Mouse (Mus musculus) testis, adult 2 months (tissue): ENCODE measurements around the gene Hnrnpa3. TPM values are rescaled to one million over a fixed set of nuclear protein-coding genes. Genes with fewer than 3 reads are reported as not detected.

ENCODE experiments used
- H3K27ac ChIP-seq: fragments of 200-500 bp; 2 replicates; pipeline ENCODE4 v1.5.1; 2012; ENCODE audit warnings: low read depth, low read length; ENCODE audit not compliant: control insufficient read depth, insufficient read depth
- H3K27me3 ChIP-seq: fragments of 200-500 bp; 2 replicates; pipeline ENCODE4 v1.6.1; 2012; ENCODE audit warnings: mild to moderate bottlenecking, low read length, moderate library complexity; ENCODE audit not compliant: control insufficient read depth, insufficient read depth
- H3K36me3 ChIP-seq: fragments of 200-500 bp; 2 replicates; pipeline ENCODE4 v1.6.1; 2012; ENCODE audit warnings: mild to moderate bottlenecking, low read length; ENCODE audit not compliant: control insufficient read depth, insufficient read depth
- H3K4me1 ChIP-seq: fragments of 200-500 bp; 2 replicates; pipeline ENCODE4 v1.6.1; 2012; ENCODE audit warnings: low read length; ENCODE audit not compliant: control insufficient read depth, insufficient read depth
- H3K4me3 ChIP-seq: fragments of 200-500 bp; 2 replicates; pipeline ENCODE4 v1.5.1; 2012; ENCODE audit warnings: low read depth, mild to moderate bottlenecking, low read length, moderate library complexity, mixed read lengths; ENCODE audit not compliant: control insufficient read depth
- CTCF ChIP-seq: fragments of 200-500 bp; IDR thresholded peaks from 2 replicates; pipeline ENCODE4 v1.5.1; 2012; ENCODE audit warnings: low read depth, mild to moderate bottlenecking, inconsistent platforms, low read length, moderate library complexity; ENCODE audit not compliant: control insufficient read depth, insufficient read depth, insufficient replicate concordance
- POLR2A ChIP-seq: fragments of 200-500 bp; IDR thresholded peaks from 2 replicates; pipeline ENCODE4 v1.6.1; 2012; ENCODE audit warnings: low read depth, mild to moderate bottlenecking, inconsistent platforms, low read length, moderate library complexity; ENCODE audit not compliant: control insufficient read depth
- polyA plus RNA-seq: library from polyadenylated mRNA; depleted of rRNA; stranded (reverse); fragments of >200 nt; gene quantifications from 2 replicates; pipeline ENCODE4 v1.2.3, GENCODE M21; 2012

The Hnrnpa3 gene
- polyA plus RNA-seq, 1 experiment = 60.0 TPM

DNA sequence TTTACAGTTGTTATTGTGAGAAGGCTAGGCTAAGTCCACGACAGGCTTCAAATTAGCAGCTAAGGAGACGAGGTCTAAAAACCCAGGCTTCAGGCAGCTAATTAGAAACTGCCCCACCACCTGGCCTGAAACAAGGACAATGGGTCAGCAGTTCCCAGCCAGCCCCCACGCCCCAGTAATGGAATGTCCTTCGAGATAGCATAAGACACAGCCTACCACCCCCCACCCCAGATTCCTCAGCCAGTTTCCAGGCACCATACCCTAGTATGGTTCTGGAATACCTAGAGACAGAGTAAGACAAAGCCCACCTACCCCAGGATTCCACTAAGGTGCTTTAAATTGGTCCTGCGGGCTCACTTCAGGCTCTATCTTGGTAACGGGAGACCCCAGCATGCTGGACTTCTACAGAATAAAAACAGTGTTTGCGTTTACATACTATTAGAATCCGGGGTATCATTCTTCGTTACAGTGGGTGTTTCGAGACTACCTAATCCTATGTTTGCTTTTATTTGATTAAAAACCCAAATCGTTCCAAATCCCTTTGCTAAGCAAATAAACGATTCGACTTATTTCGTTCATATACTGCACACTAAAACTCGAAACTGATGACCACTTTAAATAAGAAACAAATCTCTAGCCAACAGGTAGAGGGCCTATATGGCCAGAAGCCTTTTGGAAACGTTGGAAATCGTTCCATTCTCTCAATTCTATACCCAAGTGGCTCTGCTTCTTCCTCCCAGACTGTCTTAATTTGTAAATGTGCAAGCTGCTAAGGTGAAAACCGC, 962 bp upstream of the Hnrnpa3 start:
- Histone ChIP-seq H3K4me1 (peaks cover 6% of the 10 kb centered on the region), H3K4me3 (peak overlapping the region; percentile 99), H3K36me3 (peaks cover 3% of the 10 kb centered on the region; the same call in 1 of the 2 replicates), H3K27me3 (no peaks in the 10 kb centered on the region), H3K27ac (peak overlapping the region; percentile 98)
- no peak for TF ChIP-seq CTCF
- no peak for TF ChIP-seq POLR2A

DNA sequence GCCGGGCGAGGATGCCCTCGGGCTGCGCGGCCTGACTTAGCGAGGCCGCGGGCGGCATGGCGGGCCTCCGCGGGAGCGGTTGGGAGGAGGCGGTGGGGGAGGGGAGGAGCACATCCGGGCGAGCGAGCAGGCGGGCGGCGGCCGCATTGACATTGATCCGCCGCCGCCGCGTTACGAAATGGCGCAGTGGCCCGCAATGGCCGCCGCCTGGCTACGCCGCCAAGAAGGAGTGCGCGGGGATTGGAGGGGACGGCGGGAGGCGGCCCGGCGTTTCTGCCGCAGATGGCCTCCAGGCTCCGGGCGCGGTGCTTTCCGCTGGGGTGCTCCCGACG, 534 bp downstream of the Hnrnpa3 start:
- peaks cover 6% of the 10 kb centered on the region for H3K4me1 ChIP-seq
- peak overlapping the region; percentile 99 for H3K4me3 ChIP-seq
- peaks cover 3% of the 10 kb centered on the region; the same call in 1 of the 2 replicates for H3K36me3 ChIP-seq
- peak overlapping the region; percentile 97 for H3K27ac ChIP-seq
- no peaks in the 10 kb centered on the region for H3K27me3 ChIP-seq
- no peak for TF ChIP-seq CTCF
- peak; percentile 66 for TF ChIP-seq POLR2A

DNA sequence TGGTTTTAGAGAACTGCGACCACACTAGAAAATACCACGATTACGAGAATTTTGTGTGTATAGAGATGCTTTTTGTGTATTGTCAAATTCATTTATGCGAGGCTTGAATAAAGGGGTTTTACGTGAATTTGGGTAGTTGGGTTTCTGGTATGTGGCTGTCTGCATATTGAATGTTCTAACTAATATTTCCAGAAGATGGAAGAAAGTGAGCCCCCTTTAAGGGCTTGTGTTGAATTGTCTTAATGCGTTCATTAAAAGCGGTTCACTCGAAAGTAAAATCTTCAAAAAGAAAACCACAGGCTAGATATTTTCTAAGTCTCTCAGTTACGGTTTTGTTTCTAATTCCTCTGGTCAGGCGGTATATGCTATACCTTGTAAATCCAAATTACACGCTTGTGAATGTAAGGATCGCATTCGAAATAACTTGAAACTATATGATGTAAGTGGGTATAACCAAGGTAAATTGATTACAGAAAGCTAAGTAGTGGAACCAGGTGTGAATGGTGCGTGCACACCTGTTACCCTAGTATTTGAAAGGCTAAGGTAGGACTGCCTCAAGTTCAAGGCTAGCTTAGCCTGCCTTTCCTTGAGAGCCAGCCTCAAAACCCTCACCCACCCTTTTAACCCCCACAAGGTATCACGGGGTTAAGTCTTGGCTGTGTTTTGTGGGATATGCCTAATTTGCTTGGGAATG, 1.3 kb downstream of the Hnrnpa3 start:
- Histone ChIP-seq H3K27me3 (no peaks in the 10 kb centered on the region), H3K4me1 (peaks cover 6% of the 10 kb centered on the region), H3K36me3 (peaks cover 3% of the 10 kb centered on the region; the same call in 1 of the 2 replicates), H3K27ac (peak overlapping the region; percentile 97), H3K4me3 (peak overlapping the region; percentile 99)
- no peak for TF ChIP-seq CTCF

DNA sequence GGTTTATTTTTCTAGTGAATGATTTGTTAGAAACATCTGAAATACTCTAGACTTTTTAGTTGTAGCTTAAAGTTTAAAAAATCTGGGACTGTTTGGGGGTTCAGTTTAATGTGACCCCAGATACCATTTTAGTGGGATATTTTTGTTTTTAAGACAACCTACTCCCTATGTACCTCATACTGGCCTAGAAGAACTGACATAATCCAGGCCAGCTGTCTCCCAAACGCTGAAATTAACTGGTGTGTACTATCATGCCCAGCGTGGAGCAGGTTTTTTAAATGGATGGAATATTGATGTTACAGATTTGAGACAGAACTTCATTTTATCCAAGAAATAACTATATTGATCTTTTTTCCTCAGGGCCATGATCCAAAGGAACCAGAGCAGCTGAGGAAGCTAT, 2.0 kb downstream of the Hnrnpa3 start:
- Histone ChIP-seq H3K4me1 (peaks cover 4% of the 10 kb centered on the region), H3K27ac (no peak overlapping the region), H3K4me3 (no peak overlapping the region; the same call in 1 of the 2 replicates), H3K36me3 (peaks cover 3% of the 10 kb centered on the region; the same call in 1 of the 2 replicates), H3K27me3 (no peaks in the 10 kb centered on the region)
- no peak for TF ChIP-seq POLR2A
- TF ChIP-seq CTCF = no peak

DNA sequence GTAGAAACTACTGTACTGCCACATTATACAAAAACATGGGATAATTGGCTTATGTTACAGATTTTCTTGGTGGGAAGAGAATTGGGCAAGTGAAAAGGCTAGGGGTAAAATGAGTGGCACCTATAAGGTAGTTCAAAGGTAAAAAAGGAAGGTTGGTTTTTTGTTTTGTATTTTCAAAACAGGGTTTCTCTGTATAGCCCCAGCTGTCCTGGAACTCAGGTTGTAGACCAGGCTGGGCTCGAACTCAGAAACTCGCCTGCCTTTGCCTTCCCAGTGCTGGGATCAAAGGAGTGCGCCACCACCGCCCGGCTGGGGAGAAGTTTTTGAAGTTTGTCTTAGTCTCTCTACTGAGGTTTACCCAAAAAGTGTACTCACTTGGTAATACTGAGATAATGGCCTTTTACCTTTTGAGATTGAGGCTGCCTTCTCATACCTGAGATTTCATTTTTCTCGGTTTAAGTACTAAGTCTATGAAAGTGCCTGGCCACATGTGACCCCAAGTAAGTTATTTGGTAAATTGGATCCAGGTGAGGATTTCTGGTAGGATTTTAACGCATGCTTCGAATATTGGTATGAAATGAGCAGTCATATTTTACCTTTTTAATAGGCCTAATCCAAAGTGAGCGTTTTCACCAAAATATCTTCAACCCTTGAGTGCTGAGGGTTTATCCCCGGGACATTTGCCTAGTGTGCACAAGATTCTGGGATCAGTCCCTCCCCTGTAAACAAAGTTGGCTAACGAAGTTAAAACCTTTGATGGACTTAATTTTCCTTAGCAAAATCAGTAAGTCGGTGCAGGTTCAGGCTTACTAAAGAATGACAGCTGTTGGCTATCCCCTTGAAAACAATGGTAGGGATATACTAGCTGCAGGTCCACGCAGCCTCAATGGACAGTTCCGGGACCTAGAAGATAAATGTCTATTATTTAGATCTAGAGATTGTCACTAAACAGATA, 10.7 kb downstream of the Hnrnpa3 start:
- Histone ChIP-seq H3K36me3 (no peaks in the 10 kb centered on the region), H3K27ac (no peak overlapping the region), H3K4me1 (peaks cover 2% of the 10 kb centered on the region; the same call in 1 of the 2 replicates), H3K4me3 (no peak overlapping the region), H3K27me3 (no peaks in the 10 kb centered on the region)
- no peak for TF ChIP-seq CTCF
- TF ChIP-seq POLR2A = no peak

DNA sequence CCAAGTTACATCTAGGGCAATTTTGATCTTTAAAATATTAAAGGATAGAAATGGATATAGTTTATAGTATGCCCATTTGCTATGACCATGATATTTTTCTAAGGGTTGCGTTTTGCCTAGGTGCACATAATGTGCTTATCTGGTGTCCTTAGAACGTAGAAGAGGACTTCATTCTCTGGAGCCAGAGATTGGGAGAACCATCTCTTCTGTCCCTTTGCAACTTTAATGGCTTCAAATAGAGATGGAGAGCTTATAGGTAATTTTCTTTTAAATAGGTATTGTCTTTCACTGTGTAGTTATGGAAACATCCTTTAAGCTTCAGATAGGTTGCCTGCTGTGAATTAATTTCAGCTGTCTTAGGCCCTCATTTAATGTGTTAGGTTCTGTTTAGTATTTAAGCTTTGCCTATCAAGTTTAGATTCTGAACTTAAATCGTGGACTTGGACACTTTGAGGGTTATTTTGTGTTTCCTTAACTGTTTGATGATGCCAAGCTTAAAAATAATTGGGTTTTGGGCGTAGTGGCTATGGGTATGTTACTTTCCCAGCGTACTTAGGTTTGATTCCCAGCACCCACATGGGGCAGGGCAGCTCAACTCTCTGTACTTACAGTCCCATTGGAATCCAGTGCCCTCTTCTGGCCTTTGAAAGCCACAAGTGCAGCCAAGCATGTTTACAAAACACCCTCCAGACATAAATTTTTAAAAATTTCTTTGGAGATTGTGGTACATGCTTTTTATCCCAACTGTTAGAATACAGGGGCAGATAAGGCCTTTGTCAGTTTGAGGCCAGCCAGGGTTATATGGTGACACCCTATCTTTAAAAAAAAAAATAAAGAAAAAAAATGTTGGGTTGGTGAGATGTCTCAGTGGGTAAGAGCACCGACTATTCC, 11.6 kb downstream of the Hnrnpa3 start:
- Histone ChIP-seq H3K36me3 (no peaks in the 10 kb centered on the region), H3K4me1 (peaks cover 2% of the 10 kb centered on the region; the same call in 1 of the 2 replicates), H3K4me3 (no peak overlapping the region), H3K27ac (no peak overlapping the region), H3K27me3 (no peaks in the 10 kb centered on the region)
- TF ChIP-seq POLR2A (no peak), CTCF (no peak)
